Mouse (Mus musculus) embryonic fibroblast, embryonic 13.5 days (primary cell): Measurements from ENCODE around the gene P2rx6.

ENCODE experiments used
- CTCF ChIP-seq: IDR thresholded peaks from 2 replicates; pipeline ENCODE4 v1.5.1; 2011; ENCODE audit warnings: mild to moderate bottlenecking, control low read depth, low read length, moderate library complexity, borderline replicate concordance; ENCODE audit not compliant: insufficient read depth
- POLR2A ChIP-seq: IDR thresholded peaks from 2 replicates; pipeline ENCODE4 v1.6.1; 2011; ENCODE audit warnings: low read depth, mild to moderate bottlenecking, control low read depth, low read length, moderate library complexity

DNA sequence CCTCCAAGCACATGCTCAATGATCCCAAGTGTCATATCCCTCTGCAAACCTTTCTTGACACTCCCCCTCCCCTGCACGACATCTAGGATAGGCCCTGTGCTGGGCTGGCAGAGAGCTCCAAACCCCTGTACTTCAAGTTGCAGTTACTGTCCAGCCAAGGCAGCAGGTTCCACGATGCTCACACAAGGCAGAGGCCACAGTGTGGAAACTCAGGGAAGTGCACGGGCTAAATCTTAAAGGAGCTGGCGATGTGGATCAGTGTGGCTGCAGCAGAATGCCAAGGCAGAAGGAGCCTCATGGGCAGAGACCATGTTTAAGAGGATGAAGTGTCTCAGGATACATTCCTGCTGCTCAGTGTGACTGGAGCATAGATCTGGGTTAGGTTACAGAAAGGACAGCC lies 4.5 kb downstream of the P2rx6 start:
- TF ChIP-seq CTCF (no peak), POLR2A (no peak)
